21 mouse cellular contexts compared by ENCODE assay signal in genomic region chr8:109172701-109173100, GRCm38 (mm10).
"Had no signal": no experiment of that assay in that cellular context is flagged by ENCODE, and none has a peak within 500 bp of the region (broad histone marks: within the 10 kb centered on the region; RNA-seq: fewer than 3 reads in every experiment).

No protein-coding gene starts in this region.

- ATAC-seq: forebrain, embryonic 13.5 days; forebrain, embryonic 14.5 days; forebrain, embryonic 15.5 days; forebrain, embryonic 16.5 days; forebrain, postnatal 0 days had no signal

- DNase-seq: cerebellum, adult 8-10 months; cerebellum, adult 9-10 months; cerebellum, adult 9-11 months; cerebellum, postnatal 10 days; cerebellum, postnatal 14 days; cerebellum, postnatal 25 days; cerebellum, postnatal 36 days; embryo, embryonic 11 days; forebrain, postnatal 0 days; gastrocnemius, adult 2 months; gastrocnemius, postnatal 10 days; gastrocnemius, postnatal 14 days; gastrocnemius, postnatal 25 days; gastrocnemius, postnatal 36 days; heart, adult 11 months; heart, adult 18-20 months; heart, adult 2 months had no signal
